Comparison of ENCODE assay signal across 12 mouse cellular contexts in genomic region chr17:13549975-13550895, GRCm38 (mm10).
DNase-seq lines count a peak whose midpoint lies in the region; ATAC-seq and TF ChIP-seq lines count a peak whose summit lies in the region.
"Had no signal": no experiment of that assay in that cellular context is flagged by ENCODE, and none has a peak within 500 bp of the region (broad histone marks: within the 10 kb centered on the region; RNA-seq: fewer than 3 reads in every experiment).

No protein-coding gene starts in this region.

- peaks cover 34% of the 10 kb centered on the region for H3K9me3 ChIP-seq in forebrain, embryonic 11.5 days (ENCODE audit: control insufficient read depth, low read length)
- peaks cover 69% of the 10 kb centered on the region for H3K9me3 ChIP-seq in forebrain, embryonic 10.5 days
- peaks cover 32% of the 10 kb centered on the region for H3K9me3 ChIP-seq in lung, postnatal 0 days (ENCODE audit: low read length)
- H3K9me3 ChIP-seq in limb, embryonic 14.5 days (ENCODE audit: control insufficient read depth, low read length), result peaks cover 47% of the 10 kb centered on the region

- TF ChIP-seq POLR2A in limb, embryonic 14.5 days (IDR thresholded peaks at IDR 0.05; ENCODE audit: borderline replicate concordance, extremely low read depth, insufficient read depth, insufficient read length), result no peak

- ATAC-seq in forebrain, embryonic 11.5 days (replicated peaks; ENCODE audit: low FRiP score), result peak; percentile 66
- ATAC-seq in lung, postnatal 0 days, result peak; percentile 47
- peak; percentile 39; the same call in 1 of the 2 replicates for ATAC-seq in limb, embryonic 14.5 days (ENCODE audit: low FRiP score, low read depth)
- peak; percentile 11 for ATAC-seq in neutrophil, adult 5-6 weeks (ENCODE audit: extremely low read depth, insufficient number of reproducible peaks, low FRiP score, poor library complexity, severe bottlenecking)

- no peaks in the 10 kb centered on the region for H3K4me1 ChIP-seq in forebrain, embryonic 11.5 days (replicated peaks; ENCODE audit: control insufficient read depth, insufficient read depth, low read length)
- H3K4me1 ChIP-seq in forebrain, embryonic 10.5 days, result peaks cover under 1% of the 10 kb centered on the region
- H3K4me1 ChIP-seq in lung, postnatal 0 days (ENCODE audit: insufficient read depth, low read depth, low read length), result no peaks in the 10 kb centered on the region
- no peaks in the 10 kb centered on the region for H3K4me1 ChIP-seq in limb, embryonic 14.5 days (ENCODE audit: control insufficient read depth, insufficient read depth, low read length)

- no peak for TF ChIP-seq CTCF in lung, postnatal 0 days (IDR thresholded peaks at IDR 0.05)

- no peaks in the 10 kb centered on the region for H3K27me3 ChIP-seq in forebrain, embryonic 11.5 days (ENCODE audit: control insufficient read depth, insufficient read depth, low read length)
- no peaks in the 10 kb centered on the region for H3K27me3 ChIP-seq in forebrain, embryonic 10.5 days (ENCODE audit: poor library complexity, severe bottlenecking)
- no peaks in the 10 kb centered on the region for H3K27me3 ChIP-seq in lung, postnatal 0 days (replicated peaks; ENCODE audit: insufficient read depth, low read length)
- no peaks in the 10 kb centered on the region for H3K27me3 ChIP-seq in limb, embryonic 14.5 days (ENCODE audit: control insufficient read depth, insufficient read depth, low read length)

- H3K9ac ChIP-seq in forebrain, embryonic 11.5 days (ENCODE audit: low read length), result no peak overlapping the region
- H3K9ac ChIP-seq in lung, postnatal 0 days (replicated peaks; ENCODE audit: low read depth), result no peak overlapping the region
- H3K9ac ChIP-seq in limb, embryonic 14.5 days (ENCODE audit: low read depth, low read length, severe bottlenecking), result no peak overlapping the region

- 70% methylated on average over 9 of the region's 9 CpGs for whole genome bisulfite sequencing in forebrain, embryonic 11.5 days
- WGBS in forebrain, embryonic 10.5 days, result 73% methylated on average over 9 of the region's 9 CpGs
- WGBS in lung, postnatal 0 days, result 60% methylated on average over 9 of the region's 9 CpGs
- WGBS in limb, embryonic 14.5 days, result 64% methylated on average over 9 of the region's 9 CpGs

- H3K4me3 ChIP-seq in forebrain, embryonic 11.5 days (ENCODE audit: low read depth, low read length), result no peak overlapping the region
- no peak overlapping the region for H3K4me3 ChIP-seq in forebrain, embryonic 10.5 days
- no peak overlapping the region for H3K4me3 ChIP-seq in lung, postnatal 0 days (ENCODE audit: low read depth, low read length)
- H3K4me3 ChIP-seq in limb, embryonic 14.5 days (replicated peaks; ENCODE audit: low read length), result no peak overlapping the region

- no peak overlapping the region for H3K4me2 ChIP-seq in forebrain, embryonic 11.5 days (ENCODE audit: low read depth, low read length, severe bottlenecking)
- H3K4me2 ChIP-seq in lung, postnatal 0 days (replicated peaks; ENCODE audit: low read depth, low read length), result no peak overlapping the region
- no peak overlapping the region for H3K4me2 ChIP-seq in limb, embryonic 14.5 days (replicated peaks; ENCODE audit: low read depth, low read length, severe bottlenecking)

- TF ChIP-seq EP300 in lung, postnatal 0 days (IDR thresholded peaks at IDR 0.05), result no peak

- H3K36me3 ChIP-seq in forebrain, embryonic 11.5 days (ENCODE audit: control insufficient read depth, insufficient read depth, low read length), result no peaks in the 10 kb centered on the region
- H3K36me3 ChIP-seq in forebrain, embryonic 10.5 days (replicated peaks), result no peaks in the 10 kb centered on the region
- H3K36me3 ChIP-seq in lung, postnatal 0 days (ENCODE audit: insufficient read depth, low read length), result no peaks in the 10 kb centered on the region
- no peaks in the 10 kb centered on the region for H3K36me3 ChIP-seq in limb, embryonic 14.5 days (ENCODE audit: control insufficient read depth, insufficient read depth, low read length)

- no peak for DNase-seq in forebrain, embryonic 11.5 days (ENCODE audit: low spot score)
- DNase-seq in forebrain, embryonic 10.5 days (ENCODE audit: extremely low spot score, low spot score), result no peak
- no peak for DNase-seq in lung, postnatal 0 days (ENCODE audit: low spot score)
- DNase-seq in lung, postnatal 25 days (ENCODE audit: low spot score), result no peak
- peak; percentile 40 for DNase-seq in limb, embryonic 14.5 days (ENCODE audit: low spot score)
- no peak for DNase-seq in ovary, postnatal 10 days (ENCODE audit: low spot score)
- DNase-seq in gastrocnemius, adult 8-10 months (ENCODE audit: low spot score in 2 of 2), result no peak
- DNase-seq: B cell, adult 2 months; gastrocnemius, postnatal 36 days; kidney, postnatal 10 days; right cerebral cortex, postnatal 25 days had no signal

- H3K27ac ChIP-seq in forebrain, embryonic 11.5 days (ENCODE audit: low read depth, low read length), result no peak overlapping the region
- no peak overlapping the region for H3K27ac ChIP-seq in forebrain, embryonic 10.5 days
- H3K27ac ChIP-seq in lung, postnatal 0 days (ENCODE audit: low read length), result no peak overlapping the region
- no peak overlapping the region for H3K27ac ChIP-seq in limb, embryonic 14.5 days (replicated peaks; ENCODE audit: low read depth, low read length)

Comparison
In these comparisons a context has a peak if more than half of its experiments do, and no peak if none do; other contexts are left out.
1. ATAC-seq: peak in every context shown above with its lines; median percentile 66 in forebrain, embryonic 11.5 days; 47 in lung, postnatal 0 days; 39 in limb, embryonic 14.5 days; 11 in neutrophil, adult 5-6 weeks.